In the genomic region with DNA sequence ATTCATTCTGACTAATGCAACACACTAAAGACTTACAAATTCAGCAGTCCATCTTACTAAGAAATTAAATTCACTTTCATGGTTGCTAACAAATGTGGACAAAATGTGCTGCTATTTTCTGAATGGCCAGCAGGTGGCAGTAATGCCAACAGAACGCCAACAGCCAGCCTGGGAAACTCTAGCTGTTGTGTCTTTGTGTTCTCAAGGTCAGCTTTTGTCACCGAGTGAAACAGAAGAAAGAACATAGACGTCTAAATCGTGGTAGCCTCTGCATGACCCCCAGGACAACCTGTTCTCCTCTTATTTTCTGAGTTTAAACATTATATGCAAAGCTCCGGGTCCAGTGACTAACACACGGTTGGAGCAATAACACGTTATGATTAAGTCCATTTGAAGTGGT, we compare ENCODE assay signal across 8 mouse cellular contexts. TPM values are rescaled to one million over a fixed set of nuclear protein-coding genes. Genes with fewer than 3 reads are reported as not detected.
DNase-seq lines count a peak whose midpoint lies in the region; ATAC-seq and TF ChIP-seq lines count a peak whose summit lies in the region.

No protein-coding gene starts in this region.

- H3K4me2 ChIP-seq in limb, embryonic 14.5 days (replicated peaks; ENCODE audit: low read depth, low read length, severe bottlenecking), result no peak overlapping the region

- intact Hi-C loops in heart, postnatal 25 days (cut with DNase I), result loop anchor here (5.0 kb wide), 3 partner anchors 115 to 285 kb away; no protein-coding TSS in a partner anchor

- no peaks in the 10 kb centered on the region for H3K27me3 ChIP-seq in limb, embryonic 14.5 days (ENCODE audit: control insufficient read depth, insufficient read depth, low read length)
- H3K27me3 ChIP-seq in splenic B cell, adult 2 months (ENCODE audit: control insufficient read depth, insufficient read depth, low read length, poor library complexity, severe bottlenecking), result no peaks in the 10 kb centered on the region

- 33% methylated on average over 7 of the region's 7 CpGs for WGBS in limb, embryonic 14.5 days

- H3K36me3 ChIP-seq in limb, embryonic 14.5 days (ENCODE audit: control insufficient read depth, insufficient read depth, low read length), result 0 out of 2 replicates have a peak, but pooled peaks cover 2% of the 10 kb centered on the region
- H3K36me3 ChIP-seq in splenic B cell, adult 2 months (ENCODE audit: control insufficient read depth, insufficient read depth, low read length, poor library complexity, severe bottlenecking), result no peaks in the 10 kb centered on the region

- H3K27ac ChIP-seq in limb, embryonic 14.5 days (replicated peaks; ENCODE audit: low read depth, low read length), result no peak overlapping the region

- no peak overlapping the region for H3K4me3 ChIP-seq in limb, embryonic 14.5 days (replicated peaks; ENCODE audit: low read length)

- no peaks in the 10 kb centered on the region for H3K9me3 ChIP-seq in limb, embryonic 14.5 days (ENCODE audit: control insufficient read depth, low read length)

- TF ChIP-seq POLR2A in limb, embryonic 14.5 days (IDR thresholded peaks at IDR 0.05; ENCODE audit: borderline replicate concordance, extremely low read depth, insufficient read depth, insufficient read length), result no peak

- peak; percentile 85 for DNase-seq in heart, adult 11 months
- no peak for DNase-seq in heart, postnatal 25 days (ENCODE audit: low spot score)
- DNase-seq in adrenal gland, postnatal 4 days (ENCODE audit: low spot score in 2 of 2), result peak; percentile 21 to 40
- peak; percentile 76 for DNase-seq in hindlimb bud, embryonic 11.5 days (ENCODE audit: extremely low spot score, low read depth, low spot score)
- peak; percentile 79 for DNase-seq in limb, embryonic 14.5 days (ENCODE audit: low spot score)
- DNase-seq in splenic B cell, adult 2 months (ENCODE audit: low read depth, low spot score), result peak; percentile 80

- no peak overlapping the region for H3K9ac ChIP-seq in limb, embryonic 14.5 days (ENCODE audit: low read depth, low read length, severe bottlenecking)

- ATAC-seq in erythroblast, adult 5-6 weeks (replicated peaks; ENCODE audit: low FRiP score, poor library complexity, severe bottlenecking), result peak; percentile 53; the same call in 1 of the 2 replicates
- ATAC-seq in limb, embryonic 14.5 days (ENCODE audit: low FRiP score, low read depth), result no peak
- 0 out of 2 replicates have a peak, but pooled peaks have one; percentile 24 for ATAC-seq in monocyte, adult 5-6 weeks (replicated peaks; ENCODE audit: insufficient number of reproducible peaks, low FRiP score, low TSS enrichment, poor library complexity, severe bottlenecking)

- H3K4me1 ChIP-seq in limb, embryonic 14.5 days (ENCODE audit: control insufficient read depth, insufficient read depth, low read length), result peaks cover 3% of the 10 kb centered on the region; the same call in 1 of the 2 replicates

RNA-seq across cellular contexts. Expression of gene Rpap3, which starts 38.2 kb away (rescaled TPM):
- total RNA-seq in heart, postnatal 25 days (2021), result 10 to 100 TPM; 12.8 to 14.3 TPM
- 10 to 100 TPM; 25.6 to 26.9 TPM for total RNA-seq in adrenal gland, postnatal 4 days (2021)
- total RNA-seq in erythroblast, adult 5-6 weeks (2015; ENCODE audit: low replicate concordance), result 0.84 and 2.9 TPM in 2 replicates
- 3.8 and 5.4 TPM in 2 replicates for total RNA-seq in erythroblast, adult 5-6 weeks (2017; ENCODE audit: low replicate concordance)
- 15.2 and 22.7 TPM in 2 replicates for polyA plus RNA-seq in limb, embryonic 14.5 days (2012; rRNA removed)
- 31.1 and 31.4 TPM in 2 replicates for polyA plus RNA-seq in limb, embryonic 14.5 days (2014; fragmentation: Nextera tagmentation; extraction: Ambion mirVana)
- total RNA-seq in monocyte, adult 5-6 weeks (2017), result 7.9 to 17.5 TPM (median 14.1 TPM) in 3 replicates
